Mouse (Mus musculus): Measurements from ENCODE around the gene Zfp26.

The Zfp26 gene

DNA sequence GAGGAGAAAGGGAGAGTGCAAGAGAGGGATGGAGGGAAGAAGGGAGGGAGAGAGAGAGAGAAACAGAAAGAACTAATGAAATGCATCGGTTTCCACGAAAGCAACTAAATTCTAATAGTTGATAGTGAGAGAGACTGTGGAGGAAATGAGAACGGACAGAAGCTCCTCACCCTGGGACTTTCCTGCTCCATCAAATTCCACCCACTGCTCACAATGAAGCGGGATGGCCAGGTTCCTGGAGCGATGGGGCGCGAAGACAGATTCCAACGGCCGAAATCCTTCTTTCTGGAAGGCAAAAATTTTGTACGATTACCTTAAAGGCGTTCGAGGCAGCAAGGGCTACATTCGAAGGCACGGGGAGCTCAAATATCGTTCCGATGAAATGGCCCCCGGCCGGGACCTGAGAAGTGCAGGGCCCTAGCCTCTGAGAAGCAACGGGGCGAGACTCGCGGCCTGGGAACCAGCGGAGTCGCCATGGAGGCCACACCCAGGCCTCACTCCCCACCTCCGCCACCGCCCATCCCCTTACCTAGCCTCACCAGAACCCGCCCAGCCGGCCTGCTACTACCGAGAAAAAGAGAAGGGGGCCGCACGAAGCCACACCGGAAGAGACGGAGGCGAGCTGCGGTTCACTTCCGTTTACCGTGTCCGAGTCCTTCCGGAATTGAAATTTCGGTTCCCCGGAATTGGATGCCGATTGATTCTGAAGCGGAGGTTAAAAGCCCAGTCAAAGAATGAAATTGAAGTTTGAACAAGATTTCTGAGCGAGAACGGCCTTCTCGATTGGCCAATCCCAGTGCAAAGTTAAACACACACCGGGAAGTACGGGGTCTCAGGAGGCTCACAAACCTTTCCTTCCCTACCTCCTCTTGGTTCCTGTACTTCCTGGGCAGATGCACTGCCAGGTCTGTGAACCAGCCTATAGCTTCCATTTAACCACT lies at the start of gene Zfp26:
Zfp26 (minus strand) TSS at position 786 of the 941 bp plus-strand sequence.
- in situ Hi-C loops (cut with MboI; ENCODE audit: low sequenced_read_pairs) = no loop called here

DNA sequence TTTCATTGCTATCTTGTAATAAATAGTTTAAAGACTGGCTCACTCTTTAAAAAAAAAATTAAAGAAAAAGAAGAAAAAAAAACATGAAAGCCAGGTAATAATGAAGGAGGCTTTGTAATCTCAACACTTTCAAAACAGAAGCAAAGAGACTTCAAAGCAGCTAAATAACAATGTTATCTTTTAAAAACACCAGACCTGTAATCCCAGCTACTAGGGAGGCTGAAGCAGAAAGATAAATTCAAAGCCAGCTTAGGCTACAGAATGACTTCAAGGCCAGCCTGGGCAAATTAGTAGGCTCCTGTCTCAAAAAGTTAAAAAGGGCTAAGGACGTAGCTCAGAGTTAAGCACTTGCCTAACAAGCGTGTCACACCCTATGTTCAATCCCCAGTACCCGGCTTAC lies 49.7 kb upstream of the Zfp26 start:
- in situ Hi-C loops (cut with MboI; ENCODE audit: low sequenced_read_pairs) = no loop called here

GRCm38 (mm10) chr9:20504801-20505200 lies 44.8 kb upstream of the Zfp26 start:
- in situ Hi-C loops (cut with MboI; ENCODE audit: low sequenced_read_pairs) = no loop called here

DNA sequence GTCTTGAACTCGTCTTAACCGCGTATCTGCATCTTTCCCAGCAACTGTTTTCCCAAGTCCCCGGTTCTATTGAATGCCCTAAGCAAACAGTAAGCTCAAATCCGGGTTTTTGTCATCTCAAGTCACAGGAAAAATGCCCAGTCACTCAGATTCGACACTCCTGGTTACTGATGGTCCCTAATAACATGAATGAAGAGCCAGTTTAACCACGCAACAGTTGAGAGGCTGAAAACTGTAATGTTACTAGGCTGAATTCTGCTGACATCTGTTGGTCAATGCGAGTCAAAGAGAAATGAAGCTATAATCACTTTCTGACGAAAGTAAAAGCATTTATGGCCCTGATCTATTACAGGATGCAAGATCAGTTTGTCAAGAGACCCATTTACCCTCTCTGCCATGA lies 33.3 kb upstream of the Zfp26 start:
- in situ Hi-C loops (cut with MboI; ENCODE audit: low sequenced_read_pairs) = no loop called here

GRCm38 (mm10) chr9:20492527-20493233 lies 32.7 kb upstream of the Zfp26 start, which contains the start of gene Zfp426:
Gene Zfp426 (minus strand): TSS chr9:20492746.
- in situ Hi-C loops (cut with MboI; ENCODE audit: low sequenced_read_pairs) = no loop called here

- in situ Hi-C loops (cut with MboI; ENCODE audit: low sequenced_read_pairs) = no loop called here
Measured at GRCm38 (mm10) chr9:20491858-20492526, 32.0 kb upstream of the Zfp26 start.

DNA sequence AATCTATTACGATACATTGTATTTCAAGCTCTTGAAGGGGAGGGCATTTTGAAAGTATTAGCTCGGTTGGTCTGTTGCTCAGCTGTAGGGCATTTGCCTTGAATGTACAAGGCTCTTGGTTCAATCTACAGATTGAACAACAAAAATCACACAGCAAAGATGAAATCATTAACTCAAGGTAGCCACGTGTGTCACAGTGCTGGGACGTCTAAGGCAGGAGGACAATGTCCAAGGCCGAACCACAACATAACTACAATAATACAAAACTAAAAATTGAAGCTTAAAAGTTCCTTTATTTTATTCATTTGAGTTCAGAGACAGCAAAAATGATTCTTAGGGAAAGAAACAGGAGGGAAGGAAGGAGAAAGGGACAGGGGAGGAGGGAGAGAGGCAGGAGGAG lies 29.6 kb upstream of the Zfp26 start:
- in situ Hi-C loops (cut with MboI; ENCODE audit: low sequenced_read_pairs) = no loop called here

GRCm38 (mm10) chr9:20479396-20479795 lies 19.4 kb upstream of the Zfp26 start:
- in situ Hi-C loops (cut with MboI; ENCODE audit: low sequenced_read_pairs) = no loop called here

GRCm38 (mm10) chr9:20476632-20477031 lies 16.7 kb upstream of the Zfp26 start:
- in situ Hi-C loops (cut with MboI; ENCODE audit: low sequenced_read_pairs) = no loop called here

GRCm38 (mm10) chr9:20466761-20467442 lies 6.9 kb upstream of the Zfp26 start:
- in situ Hi-C loops (cut with MboI; ENCODE audit: low sequenced_read_pairs) = no loop called here

DNA sequence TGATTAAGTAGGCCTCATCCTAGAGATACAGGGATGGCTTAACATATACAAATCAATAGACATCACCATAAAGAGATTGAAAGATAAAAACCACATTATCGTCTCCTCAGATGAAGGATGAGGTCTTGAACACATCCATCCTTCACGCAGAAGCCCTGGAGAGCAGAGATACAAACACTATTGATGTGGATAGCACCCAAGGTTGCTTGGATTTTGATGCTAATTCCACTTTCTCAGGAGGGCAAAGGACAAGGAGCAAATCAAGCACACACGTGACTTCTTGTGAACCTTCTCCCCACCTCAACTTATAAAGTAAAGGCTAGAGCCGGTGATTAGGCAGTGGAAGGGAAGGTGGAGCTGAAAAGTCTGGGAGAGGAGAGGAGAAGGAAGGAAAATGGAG lies 6.3 kb downstream of the Zfp26 start:
- in situ Hi-C loops (cut with MboI; ENCODE audit: low sequenced_read_pairs) = no loop called here

- in situ Hi-C loops (cut with MboI; ENCODE audit: low sequenced_read_pairs) = no loop called here
Measured at GRCm38 (mm10) chr9:20451493-20451892, 8.5 kb downstream of the Zfp26 start.

GRCm38 (mm10) chr9:20443183-20443783 lies 16.7 kb downstream of the Zfp26 start:
- in situ Hi-C loops (cut with MboI; ENCODE audit: low sequenced_read_pairs) = no loop called here

GRCm38 (mm10) chr9:20430004-20430403 lies 30.0 kb downstream of the Zfp26 start:
- in situ Hi-C loops (cut with MboI; ENCODE audit: low sequenced_read_pairs) = no loop called here

- in situ Hi-C loops (cut with MboI; ENCODE audit: low sequenced_read_pairs) = no loop called here
Measured at GRCm38 (mm10) chr9:20411460-20411859, 48.5 kb downstream of the Zfp26 start.

DNA sequence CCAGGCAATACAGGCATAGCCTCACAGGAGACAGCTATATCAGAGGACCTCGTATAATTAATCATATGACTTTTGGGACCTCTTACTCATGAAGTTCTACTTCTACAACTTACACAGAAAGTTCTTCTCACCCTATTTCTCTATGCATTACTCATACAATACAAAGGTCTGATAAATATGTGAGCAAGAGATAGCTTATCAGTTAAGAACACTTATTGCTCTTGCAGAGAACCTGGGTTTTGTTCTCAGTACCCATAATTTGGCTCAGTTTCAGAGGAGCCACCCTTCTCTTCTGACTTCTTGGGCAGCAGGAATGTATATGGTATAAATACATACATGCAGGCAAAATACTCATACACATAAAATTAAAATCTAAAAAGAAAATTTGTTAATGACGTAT lies 50.6 kb downstream of the Zfp26 start:
- in situ Hi-C loops (cut with MboI; ENCODE audit: low sequenced_read_pairs) = no loop called here

- in situ Hi-C loops (cut with MboI; ENCODE audit: low sequenced_read_pairs) = no loop called here
Measured at GRCm38 (mm10) chr9:20385343-20385703, 74.6 kb downstream of the Zfp26 start.

DNA sequence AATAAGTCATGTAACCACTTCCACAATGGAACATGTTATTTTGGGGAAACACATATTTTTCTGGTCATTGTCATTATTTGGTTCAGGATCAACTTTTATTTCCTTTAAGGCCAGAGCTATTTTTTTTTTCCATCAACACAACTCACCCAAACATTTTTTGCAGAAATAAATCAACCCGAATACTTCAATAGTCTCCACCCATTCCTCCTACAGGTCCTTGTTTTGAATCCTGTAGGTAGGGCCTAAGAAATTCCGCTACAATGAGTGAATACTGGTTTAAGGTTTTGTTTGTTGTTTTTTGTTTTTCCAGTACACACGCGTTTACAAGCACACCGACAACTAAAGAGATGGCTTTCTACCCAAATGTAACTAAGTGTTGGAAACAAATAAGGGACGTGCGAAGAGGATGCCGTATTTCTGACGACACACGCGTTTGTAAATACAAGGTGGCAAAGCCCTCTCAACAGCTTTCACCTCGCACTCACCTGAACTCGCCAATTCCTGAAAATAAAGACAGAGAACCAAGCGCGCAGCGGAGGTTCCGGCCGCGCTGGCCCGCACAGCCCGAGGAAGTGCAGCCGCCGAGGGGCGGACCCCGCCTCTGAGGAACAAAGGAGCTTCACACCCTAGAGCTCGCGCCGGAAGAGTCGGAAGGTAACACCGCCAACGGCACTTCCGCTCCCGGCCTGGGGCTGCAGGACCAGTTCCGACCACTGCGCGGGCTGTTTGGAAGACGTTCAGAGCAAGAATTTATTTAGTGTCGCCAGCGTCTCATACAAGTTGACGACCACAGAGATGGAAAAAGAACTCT lies 75.2 kb downstream of the Zfp26 start, which contains the start of gene Zfp560:
Zfp560 (minus strand) TSS at position 646 of the 811 bp plus-strand sequence.
- in situ Hi-C loops (cut with MboI; ENCODE audit: low sequenced_read_pairs) = no loop called here

GRCm38 (mm10) chr9:20383659-20384058 lies 76.3 kb downstream of the Zfp26 start:
- in situ Hi-C loops (cut with MboI; ENCODE audit: low sequenced_read_pairs) = no loop called here
